Mouse (Mus musculus) kidney, postnatal 0 days (tissue): ENCODE measurements at regions not wholly inside any gene's neighbourhood (a gene's known extent, or its start where the extent isn't known, plus 50 kb on each side); places are given as distances from the start of the nearest gene placed in this dataset.
A peak's percentile ranks its signal among the peaks of the same experiment; 100 is the strongest.

Source experiments
- ATAC-seq: fragments of 200-750 bp; cut with Nextera tagmentation; replicated peaks from 2 replicates; pipeline ENCODE4 v1.8.0; 2017; ENCODE audit warnings: low read depth, moderate number of reproducible peaks, moderate TSS enrichment, moderate library complexity; ENCODE audit not compliant: low FRiP score
- DNase-seq: peaks from one replicate; pipeline ENCODE4 v3.0.0-alpha.2; 2016; ENCODE audit warnings: low spot score
- H3K27ac ChIP-seq: fragments of 300-500 bp; sonication (generic); 2 replicates; pipeline ENCODE4 v1.5.1; 2014; ENCODE audit warnings: mild to moderate bottlenecking
- H3K27me3 ChIP-seq: fragments of 300-500 bp; sonication (generic); 2 replicates; pipeline ENCODE4 v1.6.1; 2014; ENCODE audit warnings: low read length, mixed read lengths; ENCODE audit not compliant: insufficient read depth
- H3K36me3 ChIP-seq: fragments of 300-500 bp; sonication (generic); 2 replicates; pipeline ENCODE4 v1.6.1; 2014; ENCODE audit warnings: low read length, mixed read lengths; ENCODE audit not compliant: insufficient read depth
- H3K4me1 ChIP-seq: fragments of 300-500 bp; sonication (generic); replicated peaks from 2 replicates; pipeline ENCODE4 v1.6.1; 2014; ENCODE audit warnings: antibody characterized with exemption, low read length, mixed read lengths; ENCODE audit not compliant: insufficient read depth
- H3K4me2 ChIP-seq: fragments of 300-500 bp; sonication (generic); 2 replicates; pipeline ENCODE4 v1.6.1; 2014; ENCODE audit warnings: mild to moderate bottlenecking, low read length, moderate library complexity, mixed read lengths
- H3K4me3 ChIP-seq: fragments of 300-500 bp; sonication (generic); replicated peaks from 2 replicates; pipeline ENCODE4 v1.5.1; 2014; ENCODE audit warnings: low read depth, low read length
- H3K9ac ChIP-seq: fragments of 300-500 bp; sonication (generic); 2 replicates; pipeline ENCODE4 v1.6.1; 2014; ENCODE audit warnings: low read depth, low read length
- H3K9me3 ChIP-seq: fragments of 300-500 bp; sonication (generic); replicated peaks from 2 replicates; pipeline ENCODE4 v1.6.1; 2016; ENCODE audit warnings: low read length, inconsistent platforms, mixed read lengths
- CTCF ChIP-seq: IDR thresholded peaks from 2 replicates; pipeline ENCODE4 v1.5.1; 2016; ENCODE audit warnings: antibody characterized with exemption, low read depth, mild to moderate bottlenecking, moderate library complexity
- WGBS: fragments of 180-500 bp; shearing (Covaris S2); extraction: QIAGEN DNeasy Blood & Tissue Kit; methylation state at CpG from one replicate; pipeline ENCODE4 v1.1.7; 2014; 5-methylcytosine and 5-hydroxymethylcytosine counted together

- WGBS = 2% methylated on average over 29 of the region's 31 CpGs
Measured at GRCm38 (mm10) chr4:101355431-101356092, 63.5 kb upstream of the Ak4 start.

GRCm38 (mm10) chr4:101354951-101355350 is 64.1 kb upstream of the Ak4 start:
- H3K27me3 ChIP-seq = no peaks in the 10 kb centered on the region
- 0 out of 2 replicates have a peak, but pooled peaks cover 2% of the 10 kb centered on the region for H3K4me1 ChIP-seq
- peak overlapping the region; percentile 95 for H3K4me2 ChIP-seq
- no peaks in the 10 kb centered on the region for H3K9me3 ChIP-seq
- DNase-seq (peak; percentile 75), ATAC-seq (no peak)
- H3K27ac ChIP-seq = peak overlapping the region; percentile 96
- WGBS = 10% methylated on average over 7 of the region's 7 CpGs
- peak overlapping the region; percentile 95 for H3K9ac ChIP-seq
- H3K36me3 ChIP-seq = no peaks in the 10 kb centered on the region
- peak overlapping the region; percentile 80 for H3K4me3 ChIP-seq
- no peak for TF ChIP-seq CTCF

More at GRCm38 (mm10) chr4:101355431-101356092, 63.5 kb upstream of the Ak4 start:
- Histone ChIP-seq H3K4me2 (peak overlapping the region; percentile 95), H3K9me3 (no peaks in the 10 kb centered on the region), H3K9ac (peak overlapping the region; percentile 95), H3K36me3 (no peaks in the 10 kb centered on the region), H3K4me3 (peak overlapping the region; percentile 80), H3K27ac (peak overlapping the region; percentile 96), H3K4me1 (0 out of 2 replicates have a peak, but pooled peaks cover 2% of the 10 kb centered on the region), H3K27me3 (no peaks in the 10 kb centered on the region)
- no peak for TF ChIP-seq CTCF
- DNase-seq (peak; percentile 19), ATAC-seq (0 out of 2 replicates have a peak, but pooled peaks have one; percentile 0)

GRCm38 (mm10) chr4:101354086-101354855 is 64.8 kb upstream of the Ak4 start:
- Histone ChIP-seq H3K4me3 (peak overlapping the region; percentile 80), H3K9ac (peak overlapping the region; percentile 95), H3K9me3 (no peaks in the 10 kb centered on the region), H3K27me3 (no peaks in the 10 kb centered on the region), H3K4me1 (0 out of 2 replicates have a peak, but pooled peaks cover 2% of the 10 kb centered on the region), H3K4me2 (peak overlapping the region; percentile 95), H3K36me3 (no peaks in the 10 kb centered on the region), H3K27ac (peak overlapping the region; percentile 96; the same call in 1 of the 2 replicates)
- TF ChIP-seq CTCF = no peak
- WGBS = 18% methylated on average over 7 of the region's 7 CpGs
- ATAC-seq (no peak), DNase-seq (peak; percentile 58)

- Histone ChIP-seq H3K36me3 (no peaks in the 10 kb centered on the region), H3K27me3 (no peaks in the 10 kb centered on the region), H3K27ac (no peak overlapping the region), H3K4me1 (0 out of 2 replicates have a peak, but pooled peaks cover 2% of the 10 kb centered on the region), H3K9me3 (no peaks in the 10 kb centered on the region), H3K4me2 (no peak overlapping the region), H3K4me3 (no peak overlapping the region), H3K9ac (no peak overlapping the region)
- DNase-seq (no peak), ATAC-seq (no peak)
- 89% methylated on average over 4 of the region's 4 CpGs for WGBS
- TF ChIP-seq CTCF = no peak
Measured at GRCm38 (mm10) chr4:101352178-101352577, 66.9 kb upstream of the Ak4 start.

GRCm38 (mm10) chr4:101351716-101352115 is 67.4 kb upstream of the Ak4 start:
- no peak overlapping the region for H3K27ac ChIP-seq
- no peak overlapping the region for H3K4me3 ChIP-seq
- no peaks in the 10 kb centered on the region for H3K36me3 ChIP-seq
- H3K9me3 ChIP-seq = no peaks in the 10 kb centered on the region
- no peak for TF ChIP-seq CTCF
- 0 out of 2 replicates have a peak, but pooled peaks cover 2% of the 10 kb centered on the region for H3K4me1 ChIP-seq
- H3K4me2 ChIP-seq = no peak overlapping the region
- 93% methylated on average over 3 of the region's 3 CpGs for WGBS
- no peaks in the 10 kb centered on the region for H3K27me3 ChIP-seq
- H3K9ac ChIP-seq = no peak overlapping the region
- ATAC-seq = no peak
- DNase-seq = no peak

- Histone ChIP-seq H3K4me1 (0 out of 2 replicates have a peak, but pooled peaks cover 2% of the 10 kb centered on the region), H3K27me3 (no peaks in the 10 kb centered on the region), H3K36me3 (peaks cover 5% of the 10 kb centered on the region), H3K9me3 (no peaks in the 10 kb centered on the region), H3K9ac (no peak overlapping the region), H3K27ac (no peak overlapping the region), H3K4me3 (no peak overlapping the region), H3K4me2 (no peak overlapping the region)
- WGBS = 87% methylated on average over 8 of the region's 8 CpGs
- ATAC-seq = no peak
- TF ChIP-seq CTCF = no peak
- DNase-seq = no peak
Measured at GRCm38 (mm10) chr4:101350656-101351055, 68.4 kb upstream of the Ak4 start.
